Mouse (Mus musculus): ENCODE measurements around the gene Cyp2c23. TPM values are rescaled to one million over a fixed set of nuclear protein-coding genes. Genes with fewer than 3 reads are reported as not detected.

The Cyp2c23 gene
- polyA plus RNA-seq, 1 experiment from 2014 or later: not detected

DNA sequence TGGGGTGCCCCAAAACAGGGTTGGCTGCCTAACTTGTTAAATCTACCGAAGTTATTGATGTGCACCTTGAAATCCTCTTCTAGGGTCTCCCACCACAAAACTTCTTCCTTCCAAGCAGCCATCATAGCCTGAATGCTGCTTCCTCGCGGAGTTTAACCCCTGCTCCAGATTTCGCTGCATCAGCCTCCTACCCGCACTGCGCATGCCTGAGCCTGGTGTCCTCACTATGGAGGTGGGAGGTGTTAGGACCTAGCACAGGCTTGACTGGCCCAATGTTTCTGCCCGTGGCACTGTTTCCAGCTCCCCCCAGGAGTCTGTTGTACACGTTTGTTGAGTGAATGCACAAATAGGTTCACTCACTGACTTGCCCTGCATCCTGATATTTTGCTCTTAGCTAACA is 38.6 kb downstream of the Cyp2c23 start:
- Histone ChIP-seq H3K9me3 (ENCODE audit: control insufficient read depth, low read length) (no peaks in the 10 kb centered on the region), H3K4me2 (ENCODE audit: low read depth) (no peak overlapping the region), H3K9ac (ENCODE audit: low read length) (no peak overlapping the region), H3K27me3 (ENCODE audit: control insufficient read depth, insufficient read depth, low read length) (no peaks in the 10 kb centered on the region), H3K36me3 (ENCODE audit: control insufficient read depth, insufficient read depth, low read length) (no peaks in the 10 kb centered on the region), H3K27ac (ENCODE audit: low read depth, low read length) (no peak overlapping the region), H3K4me3 (ENCODE audit: low read depth, low read length) (no peak overlapping the region), H3K4me1 (ENCODE audit: control insufficient read depth, insufficient read depth, low read length) (no peaks in the 10 kb centered on the region; the same call in 1 of the 2 replicates)
- DNase-seq (ENCODE audit: low spot score) (no peak), ATAC-seq (ENCODE audit: insufficient read depth, low FRiP score, low TSS enrichment) (no peak)
- 84% methylated on average over 8 of the region's 8 CpGs for WGBS

DNA sequence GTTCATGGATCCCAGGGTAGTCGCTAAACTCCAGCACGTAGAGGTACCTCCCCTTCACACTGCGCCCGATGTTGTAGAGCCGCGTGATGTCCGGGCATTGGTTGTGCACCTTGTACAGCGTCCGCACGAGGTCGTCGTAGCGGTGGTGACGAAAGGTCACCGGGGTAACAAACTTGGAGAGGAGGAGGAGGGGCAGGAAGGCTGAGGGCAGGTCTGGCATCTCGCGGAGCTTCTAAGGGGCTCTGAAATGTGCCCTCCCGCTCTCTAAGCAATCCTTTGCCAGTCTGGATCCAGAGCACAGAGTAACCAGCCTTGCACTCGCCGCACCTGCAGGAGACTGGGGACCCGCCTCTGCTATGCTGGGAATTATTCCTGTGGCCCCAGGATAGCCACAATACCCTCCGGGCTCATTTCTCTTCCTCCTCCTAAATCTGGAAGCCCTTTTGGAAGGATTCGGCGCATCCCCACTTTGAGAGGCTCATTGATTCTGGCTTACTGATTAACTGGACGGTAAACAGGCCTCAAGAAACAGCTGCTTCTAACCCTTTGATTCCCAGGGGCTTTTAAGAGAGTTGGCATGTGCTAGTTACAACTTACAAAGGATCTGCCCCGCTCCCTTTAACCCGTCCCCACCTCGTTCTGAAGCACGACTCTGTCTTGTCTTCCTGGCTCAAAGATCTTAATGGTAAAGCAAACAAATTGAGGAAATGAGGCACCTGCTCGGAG is 42.8 kb downstream of the Cyp2c23 start, which contains the start of gene Cpn1:
Gene Cpn1, minus strand, starts transcription at position 488 of the 726 bp plus-strand sequence.
- 12% methylated on average over 30 of the region's 30 CpGs for WGBS
- ATAC-seq (ENCODE audit: insufficient read depth, low FRiP score, low TSS enrichment): no peak
- DNase-seq (ENCODE audit: low spot score): peak; percentile 25
- Histone ChIP-seq H3K36me3 (ENCODE audit: control insufficient read depth, insufficient read depth, low read length) (no peaks in the 10 kb centered on the region), H3K27me3 (ENCODE audit: control insufficient read depth, insufficient read depth, low read length) (no peaks in the 10 kb centered on the region), H3K9ac (ENCODE audit: low read length) (peak within 1 kb of the TSS; percentile 26; the same call in 1 of the 2 replicates), H3K27ac (ENCODE audit: low read depth, low read length) (no peak within 1 kb of the TSS), H3K4me3 (ENCODE audit: low read depth, low read length) (no peak within 1 kb of the TSS), H3K4me2 (ENCODE audit: low read depth) (peak within 1 kb of the TSS; percentile 39), H3K9me3 (ENCODE audit: control insufficient read depth, low read length) (no peaks in the 10 kb centered on the region), H3K4me1 (ENCODE audit: control insufficient read depth, insufficient read depth, low read length) (no peaks in the 10 kb centered on the region; the same call in 1 of the 2 replicates)

DNA sequence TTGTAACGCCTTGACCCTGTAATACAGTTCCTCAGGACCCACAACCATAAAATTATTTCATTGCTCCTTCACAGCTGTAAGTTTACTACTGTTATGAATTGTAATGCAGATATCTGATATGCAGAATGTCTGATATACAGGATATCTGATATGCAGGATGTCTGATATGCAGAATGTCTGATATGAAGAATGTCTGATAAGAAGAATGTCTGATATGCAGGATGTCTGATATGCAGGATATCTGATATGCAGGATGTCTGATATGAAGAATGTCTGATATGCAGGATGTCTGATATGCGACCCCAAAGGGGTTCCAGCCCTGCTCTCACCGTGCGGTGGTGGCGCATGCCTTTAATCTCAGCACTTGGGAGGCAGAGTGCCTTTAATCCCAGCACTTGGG is 47.0 kb downstream of the Cyp2c23 start:
- DNase-seq (ENCODE audit: low spot score) (no peak), ATAC-seq (ENCODE audit: insufficient read depth, low FRiP score, low TSS enrichment) (no peak)
- Histone ChIP-seq H3K4me1 (ENCODE audit: control insufficient read depth, insufficient read depth, low read length) (no peaks in the 10 kb centered on the region; the same call in 1 of the 2 replicates), H3K36me3 (ENCODE audit: control insufficient read depth, insufficient read depth, low read length) (no peaks in the 10 kb centered on the region), H3K27ac (ENCODE audit: low read depth, low read length) (no peak overlapping the region), H3K4me3 (ENCODE audit: low read depth, low read length) (no peak overlapping the region), H3K27me3 (ENCODE audit: control insufficient read depth, insufficient read depth, low read length) (no peaks in the 10 kb centered on the region), H3K9me3 (ENCODE audit: control insufficient read depth, low read length) (no peaks in the 10 kb centered on the region), H3K9ac (ENCODE audit: low read length) (no peak overlapping the region), H3K4me2 (ENCODE audit: low read depth) (no peak overlapping the region)
- WGBS: 90% methylated on average over 5 of the region's 5 CpGs

DNA sequence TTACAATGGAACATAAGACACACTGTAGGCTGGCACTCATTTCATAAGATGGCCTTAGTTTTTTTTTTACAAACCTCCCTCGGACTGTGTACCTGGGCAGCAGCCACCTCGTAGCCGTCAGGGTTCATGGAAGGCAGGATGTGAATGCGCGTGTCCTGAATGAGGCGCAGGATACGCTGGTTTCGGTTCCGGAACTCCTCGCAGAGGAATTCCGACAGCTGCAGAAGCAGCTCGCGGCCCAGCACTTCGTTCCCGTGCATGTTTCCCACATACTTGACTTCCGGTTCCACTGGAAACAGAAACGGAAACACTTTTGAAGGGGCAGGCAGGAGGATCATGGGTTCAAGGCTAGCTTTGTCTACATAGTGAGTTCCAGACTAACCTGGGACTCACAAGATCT is 48.3 kb downstream of the Cyp2c23 start:
- no peak for DNase-seq (ENCODE audit: low spot score)
- Histone ChIP-seq H3K4me1 (ENCODE audit: control insufficient read depth, insufficient read depth, low read length) (no peaks in the 10 kb centered on the region), H3K27me3 (ENCODE audit: control insufficient read depth, insufficient read depth, low read length) (no peaks in the 10 kb centered on the region), H3K36me3 (ENCODE audit: control insufficient read depth, insufficient read depth, low read length) (no peaks in the 10 kb centered on the region), H3K4me3 (ENCODE audit: low read depth, low read length) (no peak overlapping the region), H3K27ac (ENCODE audit: low read depth, low read length) (no peak overlapping the region), H3K9me3 (ENCODE audit: control insufficient read depth, low read length) (no peaks in the 10 kb centered on the region), H3K9ac (ENCODE audit: low read length) (no peak overlapping the region), H3K4me2 (ENCODE audit: low read depth) (no peak overlapping the region)
- 93% methylated on average over 17 of the region's 17 CpGs for WGBS
- ATAC-seq (ENCODE audit: insufficient read depth, low FRiP score, low TSS enrichment): no peak

- Histone ChIP-seq H3K4me2 (ENCODE audit: low read depth) (no peak overlapping the region), H3K36me3 (ENCODE audit: control insufficient read depth, insufficient read depth, low read length) (no peaks in the 10 kb centered on the region), H3K27me3 (ENCODE audit: control insufficient read depth, insufficient read depth, low read length) (no peaks in the 10 kb centered on the region), H3K9me3 (ENCODE audit: control insufficient read depth, low read length) (no peaks in the 10 kb centered on the region), H3K9ac (ENCODE audit: low read length) (no peak overlapping the region), H3K4me3 (ENCODE audit: low read depth, low read length) (no peak overlapping the region), H3K4me1 (ENCODE audit: control insufficient read depth, insufficient read depth, low read length) (no peaks in the 10 kb centered on the region), H3K27ac (ENCODE audit: low read depth, low read length) (no peak overlapping the region)
- DNase-seq (ENCODE audit: low spot score) (no peak), ATAC-seq (ENCODE audit: insufficient read depth, low FRiP score, low TSS enrichment) (no peak)
- WGBS: 87% methylated on average over 3 of the region's 3 CpGs
Measured at GRCm38 (mm10) chr19:43977799-43978198, 51.2 kb downstream of the Cyp2c23 start.

DNA sequence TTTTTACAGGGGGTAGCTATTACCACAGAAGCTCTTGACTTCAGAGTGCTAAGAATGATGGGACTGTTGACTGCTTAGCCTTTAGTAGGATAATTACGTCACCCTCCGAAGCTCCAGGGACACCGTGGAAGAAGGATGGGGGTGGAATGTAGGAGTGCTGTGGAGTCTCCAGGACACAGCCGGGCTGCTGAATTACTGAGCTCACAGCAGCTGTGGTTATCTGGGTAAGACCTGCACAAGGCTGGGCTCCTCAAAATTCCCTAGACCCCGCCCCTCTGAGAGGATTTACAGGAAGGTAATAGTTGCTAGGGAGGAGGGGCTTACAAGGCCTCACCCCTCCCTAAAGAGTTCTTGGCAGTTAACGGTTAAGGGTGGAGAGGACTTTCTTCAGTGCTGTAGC is 52.3 kb downstream of the Cyp2c23 start:
- H3K36me3 ChIP-seq (ENCODE audit: control insufficient read depth, insufficient read depth, low read length): no peaks in the 10 kb centered on the region
- no peak for DNase-seq (ENCODE audit: low spot score)
- H3K9me3 ChIP-seq (ENCODE audit: control insufficient read depth, low read length): no peaks in the 10 kb centered on the region
- no peak overlapping the region for H3K4me2 ChIP-seq (ENCODE audit: low read depth)
- no peak overlapping the region for H3K4me3 ChIP-seq (ENCODE audit: low read depth, low read length)
- H3K27me3 ChIP-seq (ENCODE audit: control insufficient read depth, insufficient read depth, low read length): no peaks in the 10 kb centered on the region
- no peak for ATAC-seq (ENCODE audit: insufficient read depth, low FRiP score, low TSS enrichment)
- no peak overlapping the region for H3K27ac ChIP-seq (ENCODE audit: low read depth, low read length)
- 71% methylated on average over 6 of the region's 6 CpGs for WGBS
- no peaks in the 10 kb centered on the region for H3K4me1 ChIP-seq (ENCODE audit: control insufficient read depth, insufficient read depth, low read length)
- no peak overlapping the region for H3K9ac ChIP-seq (ENCODE audit: low read length)

GRCm38 (mm10) chr19:43974221-43974620 is 54.8 kb downstream of the Cyp2c23 start:
- no peaks in the 10 kb centered on the region for H3K4me1 ChIP-seq (ENCODE audit: control insufficient read depth, insufficient read depth, low read length)
- ATAC-seq (ENCODE audit: insufficient read depth, low FRiP score, low TSS enrichment) (no peak), DNase-seq (ENCODE audit: low spot score) (no peak)
- no peaks in the 10 kb centered on the region for H3K27me3 ChIP-seq (ENCODE audit: control insufficient read depth, insufficient read depth, low read length)
- 94% methylated on average over 6 of the region's 6 CpGs for WGBS
- H3K36me3 ChIP-seq (ENCODE audit: control insufficient read depth, insufficient read depth, low read length): no peaks in the 10 kb centered on the region
- no peak overlapping the region for H3K27ac ChIP-seq (ENCODE audit: low read depth, low read length)
- no peak overlapping the region for H3K9ac ChIP-seq (ENCODE audit: low read length)
- H3K9me3 ChIP-seq (ENCODE audit: control insufficient read depth, low read length): no peaks in the 10 kb centered on the region
- H3K4me3 ChIP-seq (ENCODE audit: low read depth, low read length): no peak overlapping the region
- no peak overlapping the region for H3K4me2 ChIP-seq (ENCODE audit: low read depth)

- Histone ChIP-seq H3K9me3 (ENCODE audit: control insufficient read depth, low read length) (no peaks in the 10 kb centered on the region), H3K4me3 (ENCODE audit: low read depth, low read length) (no peak overlapping the region), H3K27ac (ENCODE audit: low read depth, low read length) (no peak overlapping the region), H3K36me3 (ENCODE audit: control insufficient read depth, insufficient read depth, low read length) (no peaks in the 10 kb centered on the region), H3K4me2 (ENCODE audit: low read depth) (no peak overlapping the region), H3K4me1 (ENCODE audit: control insufficient read depth, insufficient read depth, low read length) (no peaks in the 10 kb centered on the region), H3K27me3 (ENCODE audit: control insufficient read depth, insufficient read depth, low read length) (no peaks in the 10 kb centered on the region), H3K9ac (ENCODE audit: low read length) (no peak overlapping the region)
- DNase-seq (ENCODE audit: low spot score) (no peak), ATAC-seq (ENCODE audit: insufficient read depth, low FRiP score, low TSS enrichment) (no peak)
- 88% methylated on average over 9 of the region's 9 CpGs for WGBS
Measured at GRCm38 (mm10) chr19:43973711-43974110, 55.3 kb downstream of the Cyp2c23 start.

DNA sequence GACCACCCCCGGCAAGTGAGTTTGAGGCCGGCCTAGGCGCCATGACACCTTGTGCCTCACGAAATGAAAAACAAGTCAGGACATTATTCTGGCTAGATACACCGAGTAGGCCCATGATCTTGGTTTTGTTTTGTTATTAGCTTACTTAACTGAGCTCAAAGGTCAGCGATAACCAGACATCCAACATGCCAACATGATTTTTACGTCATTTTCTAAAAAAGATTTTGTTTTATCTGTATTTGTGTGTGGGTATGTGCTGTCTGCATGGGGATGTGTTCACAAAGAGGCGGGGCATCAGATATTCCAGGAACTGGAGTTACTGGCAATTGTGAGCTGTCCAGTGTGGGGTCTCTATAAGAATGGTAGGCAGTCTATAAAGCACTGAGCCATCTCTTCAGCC is 56.9 kb downstream of the Cyp2c23 start:
- H3K4me1 ChIP-seq (ENCODE audit: control insufficient read depth, insufficient read depth, low read length): no peaks in the 10 kb centered on the region
- 91% methylated on average over 8 of the region's 8 CpGs for WGBS
- no peak overlapping the region for H3K27ac ChIP-seq (ENCODE audit: low read depth, low read length)
- no peaks in the 10 kb centered on the region for H3K36me3 ChIP-seq (ENCODE audit: control insufficient read depth, insufficient read depth, low read length)
- no peak overlapping the region for H3K4me2 ChIP-seq (ENCODE audit: low read depth)
- H3K27me3 ChIP-seq (ENCODE audit: control insufficient read depth, insufficient read depth, low read length): no peaks in the 10 kb centered on the region
- no peaks in the 10 kb centered on the region for H3K9me3 ChIP-seq (ENCODE audit: control insufficient read depth, low read length)
- H3K4me3 ChIP-seq (ENCODE audit: low read depth, low read length): no peak overlapping the region
- no peak for ATAC-seq (ENCODE audit: insufficient read depth, low FRiP score, low TSS enrichment)
- no peak overlapping the region for H3K9ac ChIP-seq (ENCODE audit: low read length)
- DNase-seq (ENCODE audit: low spot score): no peak

All from neural tube, embryonic 11.5 days (tissue).